Mouse (Mus musculus) heart, postnatal 0 days (tissue): ENCODE data around the gene Xrcc3. TPM values are rescaled to one million over a fixed set of nuclear protein-coding genes. Genes with fewer than 3 reads are reported as not detected.

Experiments
- ATAC-seq: fragments of 200-750 bp; cut with Nextera tagmentation; 2 replicates; pipeline ENCODE4 v1.8.0; 2017; ENCODE audit warnings: low read depth, moderate number of reproducible peaks, moderate library complexity; ENCODE audit not compliant: insufficient read depth
- DNase-seq: peaks from one replicate; pipeline ENCODE4 v3.0.0-alpha.2; 2016; ENCODE audit warnings: low spot score
- H3K27ac ChIP-seq: fragments of 300-500 bp; sonication (generic); 2 replicates; pipeline ENCODE4 v1.5.1; 2014; ENCODE audit warnings: low read depth, mild to moderate bottlenecking
- H3K27me3 ChIP-seq: fragments of 300-500 bp; sonication (generic); 2 replicates; pipeline ENCODE4 v1.6.1; 2014; ENCODE audit warnings: low read length, mixed read lengths; ENCODE audit not compliant: control insufficient read depth, insufficient read depth
- H3K36me3 ChIP-seq: fragments of 300-500 bp; sonication (generic); replicated peaks from 2 replicates; pipeline ENCODE4 v1.6.1; 2014; ENCODE audit warnings: low read length, mixed read lengths; ENCODE audit not compliant: control insufficient read depth, insufficient read depth
- H3K4me1 ChIP-seq: fragments of 300-500 bp; sonication (generic); 2 replicates; pipeline ENCODE4 v1.6.1; 2014; ENCODE audit warnings: antibody characterized with exemption; ENCODE audit not compliant: control insufficient read depth, insufficient read depth
- H3K4me2 ChIP-seq: fragments of 300-500 bp; sonication (generic); 2 replicates; pipeline ENCODE4 v1.6.1; 2014; ENCODE audit warnings: low read depth, mild to moderate bottlenecking, low read length, moderate library complexity
- H3K4me3 ChIP-seq: fragments of 300-500 bp; sonication (generic); 2 replicates; pipeline ENCODE4 v1.5.1; 2014; ENCODE audit warnings: low read depth, low read length
- H3K9ac ChIP-seq: fragments of 300-500 bp; sonication (generic); replicated peaks from 2 replicates; pipeline ENCODE4 v1.6.1; 2014; ENCODE audit warnings: low read depth, low read length, mixed read lengths
- H3K9me3 ChIP-seq: fragments of 300-500 bp; sonication (generic); replicated peaks from 2 replicates; pipeline ENCODE4 v1.6.1; 2016; ENCODE audit warnings: low read length; ENCODE audit not compliant: control insufficient read depth
- CTCF ChIP-seq: IDR thresholded peaks from 2 replicates; pipeline ENCODE4 v1.5.1; 2016; ENCODE audit warnings: antibody characterized with exemption, control low read depth, low read depth
- EP300 ChIP-seq: IDR thresholded peaks from 2 replicates; pipeline ENCODE4 v1.6.1; 2016; ENCODE audit warnings: antibody characterized with exemption, low read depth
- WGBS: fragments of 180-500 bp; shearing (Covaris S2); extraction: QIAGEN DNeasy Blood & Tissue Kit; methylation state at CpG from one replicate; pipeline ENCODE4 v1.1.7; 2014; 5-methylcytosine and 5-hydroxymethylcytosine counted together
- polyA plus RNA-seq: library from polyadenylated mRNA; unstranded; fragments of >200 nt; fragmentation: Nextera tagmentation; extraction: Ambion mirVana; gene quantifications from 2 replicates; pipeline ENCODE4 v1.2.1, GENCODE M21; 2015
- total RNA-seq: library from RNA; depleted of rRNA; stranded (reverse); fragments of >200 nt; gene quantifications from 2 replicates; pipeline ENCODE4 v1.2.3, GENCODE M21; 2014; ENCODE audit warnings: low replicate concordance

Xrcc3 gene
- total and polyA plus RNA-seq, 2 experiments from 2014 or later: 1.6 to 40.9 TPM

GRCm38 (mm10) chr12:111808775-111809174, 4.9 kb downstream of the Xrcc3 start:
- Histone ChIP-seq H3K4me2 (no peak overlapping the region), H3K4me3 (no peak overlapping the region), H3K4me1 (peaks cover 5% of the 10 kb centered on the region; the same call in 1 of the 2 replicates), H3K9me3 (no peaks in the 10 kb centered on the region), H3K9ac (no peak overlapping the region), H3K27ac (no peak overlapping the region), H3K27me3 (no peaks in the 10 kb centered on the region), H3K36me3 (peaks cover 46% of the 10 kb centered on the region)
- no peak for DNase-seq
- WGBS: 85% methylated on average over 6 of the region's 6 CpGs
- TF ChIP-seq EP300 (no peak), CTCF (no peak)
- no peak for ATAC-seq

GRCm38 (mm10) chr12:111803538-111803937, 10.1 kb downstream of the Xrcc3 start:
- Histone ChIP-seq H3K9me3 (no peaks in the 10 kb centered on the region), H3K27me3 (no peaks in the 10 kb centered on the region), H3K27ac (no peak overlapping the region), H3K4me2 (no peak overlapping the region), H3K4me3 (no peak overlapping the region), H3K36me3 (peaks cover 80% of the 10 kb centered on the region), H3K9ac (no peak overlapping the region), H3K4me1 (0 out of 2 replicates have a peak, but pooled peaks cover 4% of the 10 kb centered on the region)
- WGBS: 87% methylated on average over 5 of the region's 5 CpGs
- TF ChIP-seq CTCF (no peak), EP300 (no peak)
- ATAC-seq: no peak
- no peak for DNase-seq

- peak; percentile 55 for DNase-seq
- Histone ChIP-seq H3K36me3 (peaks cover 71% of the 10 kb centered on the region), H3K4me3 (no peak overlapping the region), H3K9ac (no peak overlapping the region), H3K27me3 (no peaks in the 10 kb centered on the region), H3K4me1 (0 out of 2 replicates have a peak, but pooled peaks cover 4% of the 10 kb centered on the region), H3K4me2 (no peak overlapping the region), H3K27ac (peak overlapping the region; percentile 70), H3K9me3 (no peaks in the 10 kb centered on the region)
- TF ChIP-seq EP300 (no peak), CTCF (no peak)
- 53% methylated on average over 10 of the region's 10 CpGs for whole genome bisulfite sequencing
- peak; percentile 80 for ATAC-seq
Measured at GRCm38 (mm10) chr12:111800459-111801183, 13.1 kb downstream of the Xrcc3 start.

- H3K36me3 ChIP-seq: peaks cover 70% of the 10 kb centered on the region
- 86% methylated on average over 13 of the region's 13 CpGs for WGBS
- no peak overlapping the region for H3K4me2 ChIP-seq
- no peaks in the 10 kb centered on the region for H3K9me3 ChIP-seq
- H3K27me3 ChIP-seq: no peaks in the 10 kb centered on the region
- 0 out of 2 replicates have a peak, but pooled peaks cover 4% of the 10 kb centered on the region for H3K4me1 ChIP-seq
- TF ChIP-seq EP300 (no peak), CTCF (no peak)
- no peak overlapping the region for H3K4me3 ChIP-seq
- no peak overlapping the region for H3K27ac ChIP-seq
- DNase-seq (no peak), ATAC-seq (no peak)
- no peak overlapping the region for H3K9ac ChIP-seq
Measured at GRCm38 (mm10) chr12:111798493-111798892, 15.2 kb downstream of the Xrcc3 start.

GRCm38 (mm10) chr12:111797251-111797650, 16.4 kb downstream of the Xrcc3 start:
- WGBS: 83% methylated on average over 8 of the region's 8 CpGs

More at GRCm38 (mm10) chr12:111797251-111797650, 16.4 kb downstream of the Xrcc3 start:
- DNase-seq (no peak), ATAC-seq (no peak)
- TF ChIP-seq EP300 (no peak), CTCF (no peak)
- Histone ChIP-seq H3K27me3 (no peaks in the 10 kb centered on the region), H3K4me3 (no peak overlapping the region), H3K4me1 (0 out of 2 replicates have a peak, but pooled peaks cover 4% of the 10 kb centered on the region), H3K27ac (no peak overlapping the region), H3K4me2 (no peak overlapping the region), H3K9ac (no peak overlapping the region), H3K36me3 (peaks cover 69% of the 10 kb centered on the region), H3K9me3 (no peaks in the 10 kb centered on the region)
